Mouse (Mus musculus): ENCODE results near the gene Iqsec1.

DNA sequence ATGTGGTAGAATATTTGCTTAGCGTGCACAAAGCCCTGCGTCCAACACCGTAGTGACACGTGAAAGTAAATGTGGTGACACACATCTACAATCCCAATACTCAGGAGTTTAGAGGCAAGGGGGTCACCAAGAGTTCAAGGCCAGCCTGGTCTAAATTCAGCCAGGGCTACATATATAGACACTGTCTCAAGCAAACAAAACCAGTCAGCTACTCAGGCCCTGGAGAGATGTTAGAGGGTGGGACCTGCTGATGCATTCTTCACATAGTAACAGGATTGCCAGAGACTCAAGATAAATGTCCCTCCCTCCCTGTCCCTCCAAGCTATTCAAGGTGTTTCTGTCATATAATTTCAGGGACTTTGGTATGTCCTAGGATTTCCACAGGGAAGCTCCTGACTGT lies 10.7 kb upstream of the Iqsec1 start:
- no peak for TF ChIP-seq GATA1 (IDR thresholded peaks at IDR 0.05; ENCODE audit: borderline replicate concordance, low read length)
- TF ChIP-seq FLI1 (IDR thresholded peaks at IDR 0.05; ENCODE audit: low read length): no peak

All from megakaryocyte, embryonic 14.5 days (primary cell).